Mouse (Mus musculus): Measurements from ENCODE around the gene Preb.

DNA sequence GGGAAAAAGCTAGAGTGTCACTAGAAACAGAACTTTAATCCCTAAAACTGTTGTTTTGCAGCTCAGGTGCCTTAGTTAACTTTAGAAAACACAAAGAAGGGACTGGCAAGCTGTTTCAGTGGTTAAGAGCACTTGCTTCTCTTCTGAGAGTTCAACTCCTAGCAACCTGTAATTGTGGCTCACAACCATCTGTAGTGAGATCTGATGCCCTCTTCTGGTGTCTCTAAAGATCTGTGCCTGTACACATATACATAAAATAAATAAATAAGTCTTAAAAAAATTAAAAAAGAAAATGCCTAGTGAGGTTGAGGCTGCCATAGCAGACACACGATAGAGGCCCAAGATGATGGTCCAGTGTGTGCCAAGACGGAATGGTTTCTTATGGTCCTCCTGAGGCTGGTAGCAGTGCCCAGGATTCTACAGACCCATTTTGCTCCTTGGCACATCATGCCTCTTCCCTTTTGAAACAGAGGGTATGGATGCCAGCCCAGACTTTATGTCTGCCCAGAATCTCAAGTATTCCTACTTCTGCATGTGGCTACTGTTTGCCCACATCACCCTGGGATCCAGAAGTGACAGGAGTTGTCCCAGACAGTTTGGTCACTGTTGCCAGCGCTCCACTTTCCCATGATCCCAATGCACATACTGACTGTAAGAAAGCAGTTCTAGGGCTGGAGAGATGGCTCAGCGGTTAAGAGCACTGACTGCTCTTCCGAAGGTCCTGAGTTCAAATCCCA, 25.3 kb downstream of the Preb start:
- TF ChIP-seq MAX (IDR thresholded peaks at IDR 0.05; ENCODE audit: low read length), result no peak
- no peak for TF ChIP-seq ZC3H11A (IDR thresholded peaks at IDR 0.05; ENCODE audit: low read depth, low read length)

Measured in CH12.LX (cell line).